Mouse (Mus musculus): ENCODE measurements around the gene Rab37.

GRCm38 (mm10) chr11:115101615-115102051 is 10.4 kb downstream of the Rab37 start:
- TF ChIP-seq MAX (IDR thresholded peaks at IDR 0.05): no peak
- TF ChIP-seq CTCF (IDR thresholded peaks at IDR 0.05; ENCODE audit: control insufficient read depth, insufficient read depth, insufficient read length): no peak
- no peak for TF ChIP-seq MYOD1 (IDR thresholded peaks at IDR 0.05; ENCODE audit: control insufficient read depth, insufficient read length, low read depth)
- TF ChIP-seq USF1 (IDR thresholded peaks at IDR 0.05; ENCODE audit: low read depth): no peak
- no peak for TF ChIP-seq CEBPB (IDR thresholded peaks at IDR 0.05; ENCODE audit: low read depth)
